Mouse (Mus musculus) c-Kit-negative CD71-positive TER-119-positive erythroid progenitor cells, embryonic 14.5 days (primary cell): ENCODE results near the gene Nrarp.

ENCODE experiments used
- DNase-seq: peaks from one replicate; pipeline ENCODE4 v3.0.0-alpha.2; 2013; ENCODE audit warnings: low read depth, low spot score

Gene Nrarp

DNA sequence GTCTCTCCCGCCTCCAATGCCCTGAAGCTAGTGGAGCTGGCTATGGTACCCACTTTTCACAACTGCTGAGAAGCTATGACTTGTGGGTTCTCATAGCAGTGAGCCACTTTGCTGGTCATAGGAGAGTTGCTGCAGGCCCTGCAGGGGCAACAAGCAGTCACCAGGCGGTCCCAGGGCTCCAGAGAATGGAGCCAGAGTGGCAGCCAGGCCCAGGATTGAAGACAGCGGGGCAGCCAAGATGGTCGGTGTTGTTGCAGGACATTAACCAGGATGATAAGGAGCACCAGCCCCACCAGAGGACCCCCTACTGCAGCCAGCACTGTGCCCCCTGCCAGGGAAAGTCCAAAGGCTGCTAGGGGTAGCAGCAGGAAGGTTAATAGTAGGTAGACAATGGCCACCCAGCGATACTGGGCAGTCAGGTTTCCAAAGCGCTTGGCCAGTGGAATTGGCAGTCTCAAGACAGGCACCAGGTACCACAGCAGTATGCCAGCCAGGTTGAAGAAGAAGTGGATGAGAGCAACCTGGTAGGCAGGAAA lies 48.5 kb downstream of the Nrarp start:
- DNase-seq, result no peak

GRCm38 (mm10) chr2:25229582-25229981 lies 49.0 kb downstream of the Nrarp start:
- no peak for DNase-seq

- DNase-seq, result no peak
Measured at GRCm38 (mm10) chr2:25230581-25230980, 50.0 kb downstream of the Nrarp start.

- DNase-seq, result no peak
Measured at GRCm38 (mm10) chr2:25231038-25231437, 50.5 kb downstream of the Nrarp start.
